Mouse (Mus musculus): Measurements from ENCODE around the gene Rhof.

DNA sequence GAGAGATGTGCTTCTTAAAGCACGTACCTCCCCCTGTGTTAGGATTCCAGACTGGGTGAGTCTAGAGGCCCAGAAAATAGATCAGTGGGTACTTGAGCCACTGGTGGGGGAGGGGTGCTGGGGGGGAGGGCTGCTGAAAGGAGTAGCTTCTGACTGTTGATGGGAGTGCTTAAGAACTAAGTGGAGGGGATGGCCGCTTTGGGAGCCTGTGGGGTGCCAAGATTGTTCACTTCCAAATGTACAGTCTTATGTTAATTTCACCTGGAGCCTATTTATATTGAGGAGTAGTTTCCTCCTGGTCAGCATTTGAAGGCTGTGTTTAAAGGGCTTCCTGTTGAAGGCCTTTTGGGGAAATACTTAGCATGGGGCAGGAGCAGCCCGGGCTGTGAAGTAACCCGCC lies 25.5 kb upstream of the Rhof start:
- peak; percentile 67 for TF ChIP-seq MAFK (IDR thresholded peaks at IDR 0.05; ENCODE audit: insufficient read depth, low read depth, low read length)
- no peak for TF ChIP-seq ZNF384 (IDR thresholded peaks at IDR 0.05; ENCODE audit: low read depth, low read length)
- no peak for TF ChIP-seq HCFC1 (IDR thresholded peaks at IDR 0.05; ENCODE audit: borderline replicate concordance, insufficient read depth, low read length)
- no peak for TF ChIP-seq ZC3H11A (IDR thresholded peaks at IDR 0.05; ENCODE audit: borderline replicate concordance, low read depth, low read length)
- TF ChIP-seq CHD2 (IDR thresholded peaks at IDR 0.05; ENCODE audit: low read depth, low read length) = peak; percentile 65; the same call in 1 of the 2 replicates
